Mouse (Mus musculus): ENCODE data around the gene Ran. TPM values are rescaled to one million over a fixed set of nuclear protein-coding genes. Genes with fewer than 3 reads are reported as not detected.
"Not testable (repeated sequence)": the region's sequence is repeated elsewhere in the genome, so short reads cannot be mapped to it uniquely, and the experiment has no call there.

Ran gene
- polyA plus RNA-seq (2012): 624 and 816 TPM in 2 replicates

GRCm38 (mm10) chr5:129019497-129020299 lies at the start of gene Ran:
Gene Ran (plus strand): TSS chr5:129020069.
- H3K27me3 ChIP-seq (ENCODE audit: control insufficient read depth): no peaks in the 10 kb centered on the region
- H3K9me3 ChIP-seq (ENCODE audit: control insufficient read depth, low read length): no peaks in the 10 kb centered on the region; the same call in 1 of the 2 replicates
- H3K4me1 ChIP-seq (ENCODE audit: control insufficient read depth): peaks cover 39% of the 10 kb centered on the region
- H3K4me3 ChIP-seq (replicated peaks): peak within 1 kb of the TSS; percentile 95
- TF ChIP-seq TAL1 (IDR thresholded peaks at IDR 0.05; ENCODE audit: low read length) (no peak), GATA1 (IDR thresholded peaks at IDR 0.05; ENCODE audit: low read length) (no peak)
- H3K36me3 ChIP-seq (ENCODE audit: control insufficient read depth): peaks cover 48% of the 10 kb centered on the region

- peaks cover 8% of the 10 kb centered on the region for H3K9me3 ChIP-seq (ENCODE audit: control insufficient read depth, low read length)
- peaks cover 2% of the 10 kb centered on the region for H3K4me1 ChIP-seq (ENCODE audit: control insufficient read depth)
- no peaks in the 10 kb centered on the region for H3K36me3 ChIP-seq (ENCODE audit: control insufficient read depth)
- no peak overlapping the region for H3K4me3 ChIP-seq (replicated peaks)
- TF ChIP-seq GATA1 (IDR thresholded peaks at IDR 0.05; ENCODE audit: low read length) (no peak), TAL1 (IDR thresholded peaks at IDR 0.05; ENCODE audit: low read length) (no peak)
- no peaks in the 10 kb centered on the region; the same call in 1 of the 2 replicates for H3K27me3 ChIP-seq (ENCODE audit: control insufficient read depth)
Measured at GRCm38 (mm10) chr5:128970878-128971277, 49.0 kb upstream of the Ran start.

GRCm38 (mm10) chr5:128971298-128971697 lies 48.6 kb upstream of the Ran start:
- Histone ChIP-seq H3K9me3 (ENCODE audit: control insufficient read depth, low read length) (peaks cover 8% of the 10 kb centered on the region), H3K4me1 (ENCODE audit: control insufficient read depth) (peaks cover 2% of the 10 kb centered on the region), H3K4me3 (replicated peaks) (no peak overlapping the region), H3K27me3 (ENCODE audit: control insufficient read depth) (no peaks in the 10 kb centered on the region; the same call in 1 of the 2 replicates), H3K36me3 (ENCODE audit: control insufficient read depth) (no peaks in the 10 kb centered on the region)
- no peak for TF ChIP-seq TAL1 (IDR thresholded peaks at IDR 0.05; ENCODE audit: low read length)
- TF ChIP-seq GATA1 (IDR thresholded peaks at IDR 0.05; ENCODE audit: low read length): no peak

GRCm38 (mm10) chr5:128976266-128976665 lies 43.6 kb upstream of the Ran start:
- Histone ChIP-seq H3K4me1 (ENCODE audit: control insufficient read depth) (no peaks in the 10 kb centered on the region), H3K9me3 (ENCODE audit: control insufficient read depth, low read length) (peaks cover 13% of the 10 kb centered on the region), H3K4me3 (replicated peaks) (no peak overlapping the region), H3K36me3 (ENCODE audit: control insufficient read depth) (no peaks in the 10 kb centered on the region), H3K27me3 (ENCODE audit: control insufficient read depth) (no peaks in the 10 kb centered on the region; the same call in 1 of the 2 replicates)
- no peak for TF ChIP-seq TAL1 (IDR thresholded peaks at IDR 0.05; ENCODE audit: low read length)
- no peak for TF ChIP-seq GATA1 (IDR thresholded peaks at IDR 0.05; ENCODE audit: low read length)

GRCm38 (mm10) chr5:128977466-128977865 lies 42.4 kb upstream of the Ran start:
- not testable (repeated sequence) for H3K4me3 ChIP-seq (replicated peaks)

GRCm38 (mm10) chr5:128978957-128979356 lies 40.9 kb upstream of the Ran start:
- H3K9me3 ChIP-seq (ENCODE audit: control insufficient read depth, low read length): peaks cover 13% of the 10 kb centered on the region
- TF ChIP-seq TAL1 (IDR thresholded peaks at IDR 0.05; ENCODE audit: low read length) (no peak), GATA1 (IDR thresholded peaks at IDR 0.05; ENCODE audit: low read length) (no peak)
- no peaks in the 10 kb centered on the region for H3K27me3 ChIP-seq (ENCODE audit: control insufficient read depth)
- H3K4me3 ChIP-seq (replicated peaks): no peak overlapping the region
- H3K36me3 ChIP-seq (ENCODE audit: control insufficient read depth): peaks cover 4% of the 10 kb centered on the region
- peaks cover 4% of the 10 kb centered on the region for H3K4me1 ChIP-seq (ENCODE audit: control insufficient read depth)

More at GRCm38 (mm10) chr5:128977466-128977865, 42.4 kb upstream of the Ran start:
- H3K27me3 ChIP-seq (ENCODE audit: control insufficient read depth); H3K4me1 ChIP-seq (ENCODE audit: control insufficient read depth); H3K36me3 ChIP-seq (ENCODE audit: control insufficient read depth): not testable (repeated sequence)
- H3K9me3 ChIP-seq (ENCODE audit: control insufficient read depth, low read length): peaks cover 13% of the 10 kb centered on the region

- Histone ChIP-seq H3K27me3 (ENCODE audit: control insufficient read depth) (no peaks in the 10 kb centered on the region), H3K9me3 (ENCODE audit: control insufficient read depth, low read length) (peaks cover 13% of the 10 kb centered on the region), H3K36me3 (ENCODE audit: control insufficient read depth) (peaks cover 23% of the 10 kb centered on the region), H3K4me1 (ENCODE audit: control insufficient read depth) (peaks cover 4% of the 10 kb centered on the region), H3K4me3 (replicated peaks) (no peak overlapping the region)
- TF ChIP-seq GATA1 (IDR thresholded peaks at IDR 0.05; ENCODE audit: low read length) (no peak), TAL1 (IDR thresholded peaks at IDR 0.05; ENCODE audit: low read length) (no peak)
Measured at GRCm38 (mm10) chr5:128980857-128981256, 39.0 kb upstream of the Ran start.

- peaks cover 13% of the 10 kb centered on the region for H3K9me3 ChIP-seq (ENCODE audit: control insufficient read depth, low read length)
- H3K4me1 ChIP-seq (ENCODE audit: control insufficient read depth): peaks cover 4% of the 10 kb centered on the region
- H3K36me3 ChIP-seq (ENCODE audit: control insufficient read depth): peaks cover 31% of the 10 kb centered on the region
- TF ChIP-seq TAL1 (IDR thresholded peaks at IDR 0.05; ENCODE audit: low read length) (no peak), GATA1 (IDR thresholded peaks at IDR 0.05; ENCODE audit: low read length) (no peak)
- H3K27me3 ChIP-seq (ENCODE audit: control insufficient read depth): no peaks in the 10 kb centered on the region
- no peak overlapping the region for H3K4me3 ChIP-seq (replicated peaks)
Measured at GRCm38 (mm10) chr5:128981607-128982006, 38.3 kb upstream of the Ran start.

GRCm38 (mm10) chr5:128984536-128984935 lies 35.3 kb upstream of the Ran start:
- Histone ChIP-seq H3K27me3 (ENCODE audit: control insufficient read depth) (no peaks in the 10 kb centered on the region), H3K4me3 (replicated peaks) (no peak overlapping the region), H3K9me3 (ENCODE audit: control insufficient read depth, low read length) (peaks cover 3% of the 10 kb centered on the region), H3K36me3 (ENCODE audit: control insufficient read depth) (peaks cover 60% of the 10 kb centered on the region), H3K4me1 (ENCODE audit: control insufficient read depth) (peaks cover 4% of the 10 kb centered on the region)
- TF ChIP-seq GATA1 (IDR thresholded peaks at IDR 0.05; ENCODE audit: low read length): no peak
- no peak for TF ChIP-seq TAL1 (IDR thresholded peaks at IDR 0.05; ENCODE audit: low read length)
